In genomic region chr6:32049256-32049950, GRCm38 (mm10) we compare ENCODE assay signal across 27 mouse cellular contexts. TPM values are rescaled to one million over a fixed set of nuclear protein-coding genes. Genes with fewer than 3 reads are reported as not detected.
DNase-seq lines count a peak whose midpoint lies in the region; ATAC-seq and TF ChIP-seq lines count a peak whose summit lies in the region.
"Had no signal": no experiment of that assay in that cellular context is flagged by ENCODE, and none has a peak within 500 bp of the region (broad histone marks: within the 10 kb centered on the region; RNA-seq: fewer than 3 reads in every experiment).

No protein-coding gene starts in this region.

- H3K4me3 ChIP-seq in forebrain, embryonic 13.5 days = no peak overlapping the region
- H3K4me3 ChIP-seq in forebrain, embryonic 11.5 days (ENCODE audit: low read depth, low read length) = no peak overlapping the region
- H3K4me3 ChIP-seq in forebrain, embryonic 15.5 days = no peak overlapping the region
- no peak overlapping the region for H3K4me3 ChIP-seq in midbrain, postnatal 0 days (ENCODE audit: low read depth, low read length)
- H3K4me3 ChIP-seq: embryonic facial prominence, embryonic 12.5 days; heart, adult 2 months; hindbrain, embryonic 12.5 days had no signal

- no peak overlapping the region for H3K9ac ChIP-seq in forebrain, embryonic 13.5 days
- H3K9ac ChIP-seq in forebrain, embryonic 11.5 days (ENCODE audit: low read length) = no peak overlapping the region
- H3K9ac ChIP-seq in forebrain, embryonic 15.5 days (replicated peaks) = no peak overlapping the region
- H3K9ac ChIP-seq in midbrain, postnatal 0 days (replicated peaks; ENCODE audit: low read length, poor library complexity, severe bottlenecking) = no peak overlapping the region
- H3K9ac ChIP-seq: embryonic facial prominence, embryonic 12.5 days; hindbrain, embryonic 12.5 days had no signal

- ATAC-seq in forebrain, embryonic 13.5 days = peak; percentile 75
- ATAC-seq in forebrain, embryonic 11.5 days (replicated peaks; ENCODE audit: low FRiP score) = no peak
- peak; percentile 64 for ATAC-seq in forebrain, embryonic 15.5 days (replicated peaks)
- no peak for ATAC-seq in midbrain, postnatal 0 days (ENCODE audit: low FRiP score)
- ATAC-seq: activated CD4-positive, CD25-positive, alpha-beta regulatory T cell, adult 4 months; hindbrain, embryonic 16.5 days; inflammation-experienced regulatory T-cells, adult 6 months; intestine, postnatal 0 days; Patski had no signal

- H3K27ac ChIP-seq in forebrain, embryonic 13.5 days = peak overlapping the region; percentile 54
- H3K27ac ChIP-seq in forebrain, embryonic 11.5 days (ENCODE audit: low read depth, low read length) = no peak overlapping the region
- peak overlapping the region; percentile 34 for H3K27ac ChIP-seq in forebrain, embryonic 15.5 days (replicated peaks)
- no peak overlapping the region for H3K27ac ChIP-seq in midbrain, postnatal 0 days (ENCODE audit: low read depth, low read length)
- H3K27ac ChIP-seq: embryonic facial prominence, embryonic 12.5 days; heart, adult 2 months; hindbrain, embryonic 12.5 days had no signal

- no peaks in the 10 kb centered on the region for H3K36me3 ChIP-seq in forebrain, embryonic 13.5 days (ENCODE audit: poor library complexity, severe bottlenecking)
- H3K36me3 ChIP-seq in forebrain, embryonic 11.5 days (ENCODE audit: control insufficient read depth, insufficient read depth, low read length) = no peaks in the 10 kb centered on the region
- no peaks in the 10 kb centered on the region for H3K36me3 ChIP-seq in forebrain, embryonic 15.5 days
- no peaks in the 10 kb centered on the region for H3K36me3 ChIP-seq in midbrain, postnatal 0 days (ENCODE audit: insufficient read depth, low read length)
- H3K36me3 ChIP-seq: embryonic facial prominence, embryonic 12.5 days; hindbrain, embryonic 12.5 days had no signal

- H3K4me2 ChIP-seq in forebrain, embryonic 13.5 days = no peak overlapping the region
- no peak overlapping the region for H3K4me2 ChIP-seq in forebrain, embryonic 11.5 days (ENCODE audit: low read depth, low read length, severe bottlenecking)
- H3K4me2 ChIP-seq in forebrain, embryonic 15.5 days (replicated peaks) = no peak overlapping the region
- no peak overlapping the region for H3K4me2 ChIP-seq in midbrain, postnatal 0 days (ENCODE audit: low read depth, low read length, poor library complexity, severe bottlenecking)
- H3K4me2 ChIP-seq: embryonic facial prominence, embryonic 12.5 days; hindbrain, embryonic 12.5 days had no signal

- H3K9me3 ChIP-seq in forebrain, embryonic 13.5 days (replicated peaks) = no peaks in the 10 kb centered on the region
- H3K9me3 ChIP-seq in forebrain, embryonic 11.5 days (ENCODE audit: control insufficient read depth, low read length) = no peaks in the 10 kb centered on the region
- H3K9me3 ChIP-seq in forebrain, embryonic 15.5 days = no peaks in the 10 kb centered on the region
- H3K9me3 ChIP-seq in midbrain, postnatal 0 days (ENCODE audit: low read length) = no peaks in the 10 kb centered on the region
- H3K9me3 ChIP-seq: embryonic facial prominence, embryonic 12.5 days; hindbrain, embryonic 12.5 days had no signal

- TF ChIP-seq CTCF in midbrain, postnatal 0 days (IDR thresholded peaks at IDR 0.05) = no peak

- peaks cover 17% of the 10 kb centered on the region for H3K4me1 ChIP-seq in forebrain, embryonic 13.5 days
- H3K4me1 ChIP-seq in forebrain, embryonic 11.5 days (replicated peaks; ENCODE audit: control insufficient read depth, insufficient read depth, low read length) = no peaks in the 10 kb centered on the region
- peaks cover 17% of the 10 kb centered on the region for H3K4me1 ChIP-seq in forebrain, embryonic 15.5 days
- 0 out of 2 replicates have a peak, but pooled peaks cover 3% of the 10 kb centered on the region for H3K4me1 ChIP-seq in midbrain, postnatal 0 days (ENCODE audit: insufficient read depth, low read length)
- H3K4me1 ChIP-seq: embryonic facial prominence, embryonic 12.5 days; hindbrain, embryonic 12.5 days had no signal

- no peaks in the 10 kb centered on the region for H3K27me3 ChIP-seq in forebrain, embryonic 13.5 days
- no peaks in the 10 kb centered on the region for H3K27me3 ChIP-seq in forebrain, embryonic 11.5 days (ENCODE audit: control insufficient read depth, insufficient read depth, low read length)
- no peaks in the 10 kb centered on the region for H3K27me3 ChIP-seq in forebrain, embryonic 15.5 days
- no peaks in the 10 kb centered on the region for H3K27me3 ChIP-seq in midbrain, postnatal 0 days (ENCODE audit: insufficient read depth, low read length)
- H3K27me3 ChIP-seq: embryonic facial prominence, embryonic 12.5 days; hindbrain, embryonic 12.5 days; Patski had no signal

- 69% methylated on average over 4 of the region's 4 CpGs for whole genome bisulfite sequencing in forebrain, embryonic 13.5 days
- 65% methylated on average over 4 of the region's 4 CpGs for WGBS in forebrain, embryonic 11.5 days
- WGBS in forebrain, embryonic 15.5 days = 47% methylated on average over 4 of the region's 4 CpGs
- 72% methylated on average over 4 of the region's 4 CpGs for WGBS in midbrain, postnatal 0 days

- DNase-seq in forebrain, embryonic 11.5 days (ENCODE audit: low spot score) = no peak
- peak; percentile 21 to 24 for DNase-seq in right cerebral cortex, postnatal 10 days (ENCODE audit: low spot score in 2 of 2)
- no peak for DNase-seq in right cerebral cortex, adult 18-20 months
- DNase-seq in midbrain, postnatal 0 days (ENCODE audit: low spot score) = no peak
- DNase-seq: adrenal gland, adult 2 months; adrenal gland, postnatal 25 days; cerebellum, adult 2 months; cerebellum, postnatal 10 days; embryo, embryonic 11 days; gastrocnemius, postnatal 10 days; heart, adult 2 months; heart, postnatal 10 days; heart, postnatal 4 days had no signal

RNA-seq across cellular contexts. Expression of gene 1700012A03Rik, which starts 0.6 kb away (rescaled TPM):
- not detected in 2 replicates for polyA plus RNA-seq in forebrain, embryonic 13.5 days (2015; fragmentation: Nextera tagmentation; extraction: Ambion mirVana)
- polyA plus RNA-seq in forebrain, embryonic 11.5 days (2014; fragmentation: Nextera tagmentation; extraction: Ambion mirVana) = not detected in 2 replicates
- not detected in 2 replicates for polyA plus RNA-seq in forebrain, embryonic 15.5 days (2015; fragmentation: Nextera tagmentation; extraction: Ambion mirVana)
- total RNA-seq in midbrain, postnatal 0 days (2014; rRNA removed) = not detected in 2 replicates
- not detected in 2 replicates for polyA plus RNA-seq in midbrain, postnatal 0 days (2015; fragmentation: Nextera tagmentation; extraction: Ambion mirVana)
- total RNA-seq: adrenal gland, adult 2 months; adrenal gland, postnatal 25 days; CH12.LX; common myeloid progenitor, adult 5-6 weeks; gastrocnemius, postnatal 10 days; gastrocnemius, postnatal 4 days; heart, adult 2 months; heart, postnatal 10 days; heart, postnatal 4 days had no signal
- polyA plus RNA-seq: activated CD4-positive, CD25-positive, alpha-beta regulatory T cell, adult 4 months; adrenal gland, adult 2 months; cerebellum, adult 2 months; embryonic facial prominence, embryonic 12.5 days; frontal cortex, adult 2 months; heart, adult 2 months; heart, embryonic 14.5 days; hindbrain, embryonic 12.5 days; hindbrain, embryonic 16.5 days; inflammation-experienced regulatory T-cells, adult 6 months; intestine, postnatal 0 days; Patski had no signal

Comparison
In these comparisons a context has a peak if more than half of its experiments do, and no peak if none do; other contexts are left out.
1. ATAC-seq: peak in forebrain, embryonic 13.5 days (single experiment) and forebrain, embryonic 15.5 days (single experiment); none in forebrain, embryonic 11.5 days (single experiment) and midbrain, postnatal 0 days (single experiment).
2. H3K27ac ChIP-seq: peak in forebrain, embryonic 13.5 days (single experiment) and forebrain, embryonic 15.5 days (single experiment); none in forebrain, embryonic 11.5 days (single experiment) and midbrain, postnatal 0 days (single experiment).
3. DNase-seq: peak in right cerebral cortex, postnatal 10 days (2 of 2); none in forebrain, embryonic 11.5 days (single experiment), right cerebral cortex, adult 18-20 months (single experiment) and midbrain, postnatal 0 days (single experiment).